Mouse (Mus musculus) liver, embryonic 16.5 days (tissue): ENCODE measurements around the gene Ppp1r13b. TPM values are rescaled to one million over a fixed set of nuclear protein-coding genes. Genes with fewer than 3 reads are reported as not detected.

Experiments used
- ATAC-seq: fragments of 200-750 bp; cut with Nextera tagmentation; 2 replicates; pipeline ENCODE4 v1.8.0; 2017; ENCODE audit warnings: low read depth, mild to moderate bottlenecking, moderate number of reproducible peaks, moderate library complexity
- H3K27ac ChIP-seq: fragments of 300-500 bp; sonication (generic); 2 replicates; pipeline ENCODE4 v1.5.1; 2014; ENCODE audit warnings: mild to moderate bottlenecking, low read length
- H3K27me3 ChIP-seq: fragments of 300-500 bp; sonication (generic); 2 replicates; pipeline ENCODE4 v1.6.1; 2014; ENCODE audit warnings: low read depth, low read length, mixed read lengths; ENCODE audit not compliant: control insufficient read depth, insufficient read depth
- H3K36me3 ChIP-seq: fragments of 300-500 bp; sonication (generic); 2 replicates; pipeline ENCODE4 v1.6.1; 2014; ENCODE audit warnings: mild to moderate bottlenecking; ENCODE audit not compliant: control insufficient read depth, insufficient read depth
- H3K4me1 ChIP-seq: fragments of 300-500 bp; sonication (generic); 2 replicates; pipeline ENCODE4 v1.6.1; 2014; ENCODE audit warnings: low read depth, low read length, mixed read lengths; ENCODE audit not compliant: control insufficient read depth
- H3K4me2 ChIP-seq: fragments of 300-500 bp; sonication (generic); 2 replicates; pipeline ENCODE4 v1.6.1; 2014; ENCODE audit warnings: low read depth, low read length, mixed read lengths
- H3K4me3 ChIP-seq: fragments of 300-500 bp; sonication (generic); 2 replicates; pipeline ENCODE4 v1.5.1; 2014; ENCODE audit warnings: low read depth, mild to moderate bottlenecking, low read length
- H3K9ac ChIP-seq: fragments of 300-500 bp; sonication (generic); 2 replicates; pipeline ENCODE4 v1.6.1; 2014; ENCODE audit warnings: low read depth, low read length
- H3K9me3 ChIP-seq: fragments of 300-500 bp; sonication (generic); replicated peaks from 2 replicates; pipeline ENCODE4 v1.6.1; 2016; ENCODE audit warnings: low read length; ENCODE audit not compliant: control insufficient read depth
- WGBS: fragments of 180-500 bp; shearing (Covaris S2); extraction: QIAGEN DNeasy Blood & Tissue Kit; methylation state at CpG from one replicate; pipeline ENCODE4 v1.1.7; 2014; ENCODE audit not compliant: insufficient replicate concordance; 5-methylcytosine and 5-hydroxymethylcytosine counted together
- polyA plus RNA-seq: library from polyadenylated mRNA; unstranded; fragments of >200 nt; fragmentation: Nextera tagmentation; extraction: Ambion mirVana; gene quantifications from 2 replicates; pipeline ENCODE4 v1.2.1, GENCODE M21; 2015

Gene Ppp1r13b
- polyA plus RNA-seq, 1 experiment from 2014 or later, result 1.9 TPM

DNA sequence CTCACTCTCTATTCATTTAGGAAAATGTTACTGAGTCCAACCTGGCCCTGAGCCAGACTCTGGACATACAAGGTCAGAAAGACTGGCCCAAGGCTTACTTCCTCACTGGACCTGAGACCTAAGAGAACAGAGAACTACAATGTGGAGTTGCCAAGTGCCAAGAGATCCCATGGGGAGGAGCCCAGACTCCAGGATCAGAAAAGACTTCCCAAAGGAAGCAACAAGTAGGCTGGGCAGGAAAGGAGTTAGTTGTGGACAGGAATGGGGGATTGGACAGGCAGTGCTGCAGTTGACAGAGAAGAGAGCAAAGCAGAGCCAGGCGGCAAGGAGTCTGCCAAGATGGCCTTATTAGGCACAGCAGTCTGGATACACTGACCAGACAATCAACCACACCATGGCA, 13.8 kb downstream of the Ppp1r13b start:
- Histone ChIP-seq H3K27ac (no peak overlapping the region), H3K36me3 (no peaks in the 10 kb centered on the region)

DNA sequence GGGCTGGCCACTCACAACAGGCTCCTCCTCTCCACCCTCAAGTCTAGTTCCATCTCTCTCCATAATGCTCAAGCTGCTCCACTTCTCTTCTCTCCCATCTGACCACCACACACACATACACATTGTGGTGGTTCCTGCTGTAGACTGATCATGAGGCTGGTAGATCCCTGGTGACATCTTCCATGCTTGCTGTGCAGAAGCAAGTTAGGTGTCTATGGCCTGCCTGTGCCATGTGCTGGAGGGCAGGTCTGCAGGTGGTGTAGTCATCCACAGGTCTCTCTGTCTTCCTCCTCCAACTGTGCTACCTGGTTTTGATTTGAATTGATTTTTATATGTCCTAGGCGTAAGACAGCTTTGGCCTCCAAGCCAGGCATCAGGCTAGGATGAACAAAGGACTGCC, 14.9 kb downstream of the Ppp1r13b start:
- Histone ChIP-seq H3K36me3 (no peaks in the 10 kb centered on the region), H3K4me3 (no peak overlapping the region), H3K4me2 (no peak overlapping the region), H3K4me1 (peaks cover 14% of the 10 kb centered on the region), H3K27ac (no peak overlapping the region), H3K9ac (no peak overlapping the region), H3K27me3 (no peaks in the 10 kb centered on the region), H3K9me3 (no peaks in the 10 kb centered on the region)
- ATAC-seq, result no peak
- 61% methylated on average over 1 of the region's 1 CpGs for WGBS

More for the DNA sequence above, 13.8 kb downstream of the Ppp1r13b start:
- Histone ChIP-seq H3K9ac (no peak overlapping the region), H3K27me3 (no peaks in the 10 kb centered on the region), H3K4me3 (no peak overlapping the region), H3K9me3 (no peaks in the 10 kb centered on the region), H3K4me2 (no peak overlapping the region), H3K4me1 (peaks cover 18% of the 10 kb centered on the region)
- 47% methylated on average over 1 of the region's 1 CpGs for WGBS
- no peak for ATAC-seq

DNA sequence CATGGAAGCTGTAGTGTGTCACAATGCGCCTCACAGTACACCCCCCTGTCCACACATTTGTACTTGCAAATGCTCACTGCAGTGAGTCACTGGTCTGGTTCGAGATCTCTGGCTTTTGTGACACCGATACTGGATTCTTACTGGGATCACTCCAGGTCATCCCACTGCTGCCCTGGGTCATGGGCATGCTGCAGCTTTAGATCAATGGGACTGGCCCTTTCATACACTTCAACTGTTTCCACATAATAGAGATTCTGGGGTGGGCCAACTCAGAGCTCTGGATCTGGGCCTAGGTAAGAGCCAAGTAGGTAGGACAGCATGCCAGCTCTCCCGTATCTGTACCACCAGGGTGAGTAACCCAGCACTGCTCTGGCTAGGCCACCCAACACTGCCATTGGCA, 16.1 kb downstream of the Ppp1r13b start:
- Histone ChIP-seq H3K4me3 (no peak overlapping the region), H3K36me3 (no peaks in the 10 kb centered on the region), H3K4me1 (peaks cover 6% of the 10 kb centered on the region), H3K9me3 (no peaks in the 10 kb centered on the region), H3K27me3 (no peaks in the 10 kb centered on the region), H3K4me2 (no peak overlapping the region), H3K27ac (no peak overlapping the region), H3K9ac (no peak overlapping the region)
- no peak for ATAC-seq
- 69% methylated on average over 4 of the region's 4 CpGs for WGBS

DNA sequence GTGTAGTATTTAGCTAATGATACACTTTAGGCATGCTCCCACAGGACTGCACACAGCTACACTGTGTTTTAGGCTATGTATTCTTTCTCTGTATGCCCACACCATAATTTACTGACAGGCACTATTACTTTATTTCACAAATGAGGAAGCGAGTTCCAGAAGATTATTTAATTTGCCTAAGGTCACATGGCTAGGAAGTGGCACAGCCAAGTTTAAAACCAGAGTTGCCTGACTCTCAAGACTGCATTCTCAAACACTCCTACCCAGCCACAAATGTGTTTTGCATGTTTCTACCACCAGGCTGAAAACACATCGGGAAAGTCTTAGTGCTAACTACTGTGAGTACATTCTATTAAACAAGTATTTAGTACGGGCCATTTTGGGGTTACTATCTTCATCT, 18.7 kb downstream of the Ppp1r13b start:
- Histone ChIP-seq H3K4me3 (no peak overlapping the region), H3K9me3 (no peaks in the 10 kb centered on the region), H3K9ac (no peak overlapping the region), H3K4me1 (no peaks in the 10 kb centered on the region; the same call in 1 of the 2 replicates), H3K27ac (no peak overlapping the region), H3K4me2 (no peak overlapping the region), H3K27me3 (no peaks in the 10 kb centered on the region), H3K36me3 (no peaks in the 10 kb centered on the region)
- no peak for ATAC-seq
- WGBS, result 61% methylated on average over 3 of the region's 3 CpGs

DNA sequence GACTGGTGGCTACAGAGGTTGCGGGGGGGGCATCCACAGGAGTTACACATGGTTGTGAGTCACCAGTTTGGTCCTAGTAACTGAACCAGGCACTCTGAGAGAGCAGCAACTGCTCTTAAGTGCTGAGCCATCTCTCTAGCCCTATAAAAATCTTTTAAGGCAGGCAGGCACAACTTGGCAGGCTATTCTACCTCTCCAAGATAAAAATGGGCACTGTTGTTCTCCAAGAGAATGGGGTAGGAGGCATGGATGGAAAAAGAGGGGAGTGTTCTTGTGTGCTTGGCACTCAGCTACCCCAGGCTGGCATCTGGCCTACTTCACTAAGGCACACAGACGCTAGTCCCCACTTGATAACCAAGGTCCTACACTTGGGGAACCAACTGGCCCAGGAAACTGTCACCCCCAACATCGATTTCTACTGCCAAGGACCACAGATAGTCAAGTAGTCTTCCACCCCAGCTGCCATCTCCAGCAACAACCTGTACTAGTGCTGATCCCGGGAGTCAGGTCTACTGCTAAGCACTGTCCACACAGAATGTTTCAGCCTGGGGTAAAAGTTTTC, 19.5 kb downstream of the Ppp1r13b start:
- Histone ChIP-seq H3K27ac (no peak overlapping the region), H3K27me3 (no peaks in the 10 kb centered on the region), H3K4me3 (no peak overlapping the region), H3K4me2 (no peak overlapping the region), H3K36me3 (no peaks in the 10 kb centered on the region), H3K9ac (no peak overlapping the region), H3K9me3 (no peaks in the 10 kb centered on the region), H3K4me1 (no peaks in the 10 kb centered on the region)
- ATAC-seq, result no peak
- 69% methylated on average over 4 of the region's 4 CpGs for WGBS

DNA sequence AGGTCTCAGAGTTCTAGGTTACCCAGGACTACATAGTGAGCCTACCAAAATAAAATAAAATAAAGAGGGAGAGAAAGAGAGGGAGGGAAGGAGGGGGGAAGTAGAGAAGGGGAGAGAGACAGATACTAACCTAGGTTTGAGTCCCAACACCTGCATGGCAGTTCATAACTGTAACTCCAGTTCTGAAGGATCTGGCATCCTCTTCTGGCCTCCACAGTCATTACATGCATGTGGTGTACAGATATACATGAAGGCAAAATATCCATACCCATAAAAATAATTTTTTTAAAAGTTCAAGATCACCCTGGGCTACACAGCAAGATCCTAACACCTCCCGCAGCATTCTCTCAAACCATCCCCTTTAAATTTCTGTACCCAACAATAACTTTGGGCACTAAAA, 20.9 kb downstream of the Ppp1r13b start:
- H3K4me2 ChIP-seq, result no peak overlapping the region
- H3K27ac ChIP-seq, result no peak overlapping the region
- 84% methylated on average over 1 of the region's 1 CpGs for WGBS
- no peaks in the 10 kb centered on the region for H3K9me3 ChIP-seq
- peaks cover 2% of the 10 kb centered on the region; the same call in 1 of the 2 replicates for H3K4me1 ChIP-seq
- no peaks in the 10 kb centered on the region for H3K36me3 ChIP-seq
- H3K27me3 ChIP-seq, result no peaks in the 10 kb centered on the region
- no peak overlapping the region for H3K4me3 ChIP-seq
- no peak overlapping the region for H3K9ac ChIP-seq
- no peak for ATAC-seq

DNA sequence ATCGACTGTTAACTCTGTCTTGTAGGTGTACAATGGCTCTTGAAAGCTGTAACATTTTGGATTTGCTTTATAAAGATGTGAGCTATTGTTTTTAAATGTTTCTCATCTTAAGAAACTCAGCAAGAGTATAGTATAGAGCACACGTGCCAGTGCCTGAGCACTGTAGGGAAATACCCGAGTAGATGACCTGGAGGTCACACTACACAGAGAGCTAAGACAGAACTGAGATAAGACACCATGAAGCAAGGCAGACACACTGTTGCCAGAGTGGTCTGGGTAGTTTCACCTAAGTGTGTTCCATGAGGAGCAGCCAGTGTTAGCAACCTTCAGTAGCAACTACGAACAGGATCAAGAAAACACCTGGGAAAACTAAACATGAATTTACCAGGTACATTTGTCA, 25.1 kb downstream of the Ppp1r13b start:
- H3K27me3 ChIP-seq, result no peaks in the 10 kb centered on the region
- ATAC-seq, result no peak
- no peak overlapping the region for H3K4me2 ChIP-seq
- no peak overlapping the region for H3K4me3 ChIP-seq
- no peaks in the 10 kb centered on the region for H3K9me3 ChIP-seq
- no peak overlapping the region for H3K27ac ChIP-seq
- 35% methylated on average over 4 of the region's 4 CpGs for WGBS
- no peaks in the 10 kb centered on the region for H3K36me3 ChIP-seq
- no peak overlapping the region for H3K9ac ChIP-seq
- peaks cover 2% of the 10 kb centered on the region; the same call in 1 of the 2 replicates for H3K4me1 ChIP-seq

DNA sequence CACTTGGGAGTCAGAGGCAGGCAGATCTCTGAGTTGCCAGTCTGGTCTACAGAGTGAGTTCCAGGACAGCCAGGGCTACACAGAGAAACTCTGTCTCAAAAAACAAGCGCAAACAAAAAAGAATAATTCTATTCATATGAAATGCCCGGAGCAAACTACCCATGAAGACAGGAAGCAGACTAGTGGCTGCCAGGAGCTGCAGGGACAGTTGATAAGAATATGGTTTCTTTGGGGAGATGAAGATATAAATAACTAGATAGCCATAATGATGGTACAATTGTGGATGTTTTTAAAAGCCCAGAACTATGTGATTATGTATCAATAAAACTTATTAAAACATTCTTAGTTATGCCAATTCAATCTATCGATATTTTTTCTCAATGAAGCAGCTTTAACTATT, 25.9 kb downstream of the Ppp1r13b start:
- 39% methylated on average over 3 of the region's 3 CpGs for WGBS
- ATAC-seq, result no peak
- Histone ChIP-seq H3K4me2 (no peak overlapping the region), H3K9me3 (no peaks in the 10 kb centered on the region), H3K4me1 (peaks cover 2% of the 10 kb centered on the region; the same call in 1 of the 2 replicates), H3K27ac (no peak overlapping the region), H3K27me3 (no peaks in the 10 kb centered on the region), H3K36me3 (no peaks in the 10 kb centered on the region), H3K9ac (no peak overlapping the region), H3K4me3 (no peak overlapping the region)

DNA sequence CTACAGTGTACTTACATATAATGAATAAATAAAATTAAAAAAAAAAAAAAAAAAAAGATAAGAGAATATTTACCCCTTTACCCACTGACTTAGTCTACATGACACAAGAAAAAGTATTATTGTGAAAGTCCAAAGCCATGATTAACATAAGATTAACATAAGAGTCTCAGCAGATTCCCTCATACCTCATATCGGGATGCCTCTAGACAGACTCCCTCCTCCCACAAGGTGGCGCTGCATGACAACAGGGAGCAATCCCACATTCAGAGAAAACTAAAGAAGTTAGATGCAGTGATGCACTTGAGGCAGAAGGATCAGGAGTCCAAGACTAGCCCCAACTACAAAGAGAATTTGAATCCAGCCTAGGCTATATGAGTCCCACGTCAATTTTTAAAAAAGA, 29.7 kb downstream of the Ppp1r13b start:
- Histone ChIP-seq H3K4me1 (peaks cover 2% of the 10 kb centered on the region; the same call in 1 of the 2 replicates), H3K9me3 (no peaks in the 10 kb centered on the region), H3K4me2 (no peak overlapping the region), H3K36me3 (no peaks in the 10 kb centered on the region), H3K27me3 (no peaks in the 10 kb centered on the region), H3K9ac (no peak overlapping the region), H3K27ac (no peak overlapping the region), H3K4me3 (no peak overlapping the region)
- WGBS, result 5% methylated on average over 3 of the region's 3 CpGs
- peak; percentile 72 for ATAC-seq
